Mouse (Mus musculus) heart, postnatal 0 days (tissue): ENCODE data around the gene Smarca5.

ENCODE experiments used
- CTCF ChIP-seq: IDR thresholded peaks from 2 replicates; pipeline ENCODE4 v1.5.1; 2016; ENCODE audit warnings: antibody characterized with exemption, control low read depth, low read depth
- EP300 ChIP-seq: IDR thresholded peaks from 2 replicates; pipeline ENCODE4 v1.6.1; 2016; ENCODE audit warnings: antibody characterized with exemption, low read depth

GRCm38 (mm10) chr8:80752429-80752828, 13.1 kb upstream of the Smarca5 start:
- TF ChIP-seq EP300 (no peak), CTCF (no peak)
